Mouse (Mus musculus) liver, embryonic 14.5 days (tissue): ENCODE measurements around the gene Acvrl1. TPM values are rescaled to one million over a fixed set of nuclear protein-coding genes. Genes with fewer than 3 reads are reported as not detected.

Experiments
- ATAC-seq: fragments of 200-750 bp; cut with Nextera tagmentation; 2 replicates; pipeline ENCODE4 v1.8.0; 2017; ENCODE audit warnings: moderate number of reproducible peaks, mild to moderate bottlenecking, moderate library complexity; ENCODE audit not compliant: insufficient read depth
- DNase-seq, 3 experiments: peaks; one replicate each; pipeline ENCODE4 v3.0.0-alpha.2; 2012 to 2013; ENCODE audit warnings: low read depth in 3 of 3, low spot score in 3 of 3
- H3K27ac ChIP-seq: fragments of 300-500 bp; sonication (generic); 2 replicates; pipeline ENCODE4 v1.5.1; 2014; ENCODE audit warnings: moderate library complexity, mild to moderate bottlenecking, control low read depth, inconsistent platforms
- H3K27me3 ChIP-seq: fragments of 300-500 bp; sonication (generic); 2 replicates; pipeline ENCODE4 v1.6.1; 2014; ENCODE audit warnings: mild to moderate bottlenecking, low read length, moderate library complexity; ENCODE audit not compliant: control insufficient read depth, insufficient read depth
- H3K36me3 ChIP-seq: fragments of 300-500 bp; sonication (generic); replicated peaks from 2 replicates; pipeline ENCODE4 v1.6.1; 2014; ENCODE audit warnings: low read depth; ENCODE audit not compliant: control insufficient read depth, insufficient read depth
- H3K4me1 ChIP-seq, 2 experiments: fragments of 200-500 bp in 1 of 2; fragments of 300-500 bp in 1 of 2; sonication (generic) in 1 of 2; replicated peaks; 2 replicates each; pipeline ENCODE4 v1.6.1; 2012 to 2014; ENCODE audit warnings: antibody characterized with exemption in 1 of 2, inconsistent platforms in 1 of 2, low read length in 1 of 2; ENCODE audit not compliant: control insufficient read depth in 2 of 2, insufficient read depth in 2 of 2
- H3K4me2 ChIP-seq: fragments of 300-500 bp; sonication (generic); 2 replicates; pipeline ENCODE4 v1.6.1; 2014; ENCODE audit warnings: low read depth, mild to moderate bottlenecking, control low read depth, moderate library complexity
- H3K4me3 ChIP-seq, 2 experiments: fragments of 200-500 bp in 1 of 2; fragments of 300-500 bp in 1 of 2; sonication (generic) in 1 of 2; 2 replicates each; pipeline ENCODE4 v1.5.1; 2012 to 2014; ENCODE audit warnings: low read depth in 2 of 2, low read length in 2 of 2, mild to moderate bottlenecking in 2 of 2, control low read depth in 1 of 2, inconsistent platforms in 1 of 2, moderate library complexity in 1 of 2; ENCODE audit not compliant: insufficient read depth in 1 of 2
- H3K9ac ChIP-seq: fragments of 300-500 bp; sonication (generic); replicated peaks from 2 replicates; pipeline ENCODE4 v1.6.1; 2014; ENCODE audit warnings: mild to moderate bottlenecking, control low read depth, moderate library complexity
- H3K9me3 ChIP-seq: fragments of 300-500 bp; sonication (generic); 2 replicates; pipeline ENCODE4 v1.6.1; 2016; ENCODE audit warnings: low read length, mixed read lengths; ENCODE audit not compliant: control insufficient read depth
- CTCF ChIP-seq: IDR thresholded peaks from 2 replicates; pipeline ENCODE4 v1.5.1; 2016; ENCODE audit warnings: antibody characterized with exemption, low read depth, control low read depth
- EP300 ChIP-seq: IDR thresholded peaks from 2 replicates; pipeline ENCODE4 v1.6.1; 2016; ENCODE audit warnings: antibody characterized with exemption, low read depth
- WGBS: fragments of 180-500 bp; shearing (Covaris S2); extraction: QIAGEN DNeasy Blood & Tissue Kit; methylation state at CpG from one replicate; pipeline ENCODE4 v1.1.7; 2014; ENCODE audit not compliant: insufficient replicate concordance; 5-methylcytosine and 5-hydroxymethylcytosine counted together
- polyA plus RNA-seq, 2 experiments: library from polyadenylated mRNA; depleted of rRNA in 1 of 2; stranded (reverse) in 1 of 2; unstranded in 1 of 2; fragments of >200 nt; fragmentation: Nextera tagmentation in 1 of 2; extraction: Ambion mirVana in 1 of 2; gene quantifications; 2 replicates each; pipeline versions ENCODE4 v1.2.1 to v1.2.3; 2012 to 2014

Acvrl1 gene
- polyA plus RNA-seq, 2 experiments: 1.1 to 1.3 TPM

- WGBS: 32% methylated on average over 7 of the region's 7 CpGs
- Histone ChIP-seq H3K27me3 (no peaks in the 10 kb centered on the region), H3K9ac (no peak overlapping the region), H3K4me3 (no peak overlapping the region), H3K4me1 (peaks cover 0 to 5% of the 10 kb centered on the region in 2 experiments; a peak in 1 of 4 replicates), H3K9me3 (no peaks in the 10 kb centered on the region), H3K36me3 (no peaks in the 10 kb centered on the region), H3K27ac (no peak overlapping the region), H3K4me2 (no peak overlapping the region)
- TF ChIP-seq CTCF (no peak), EP300 (no peak)
- no peak for DNase-seq
- no peak for ATAC-seq
Measured at GRCm38 (mm10) chr15:101160591-101160990, 32.3 kb downstream of the Acvrl1 start.

- Histone ChIP-seq H3K36me3 (no peaks in the 10 kb centered on the region), H3K27ac (no peak overlapping the region), H3K4me3 (no peak overlapping the region), H3K9ac (no peak overlapping the region), H3K4me1 (peaks cover 0 to 9% of the 10 kb centered on the region in 2 experiments; a peak in 2 of 4 replicates), H3K4me2 (no peak overlapping the region), H3K9me3 (no peaks in the 10 kb centered on the region), H3K27me3 (no peaks in the 10 kb centered on the region)
- TF ChIP-seq CTCF (no peak), EP300 (no peak)
- WGBS: 53% methylated on average over 7 of the region's 7 CpGs
- DNase-seq (no peak), ATAC-seq (no peak)
Measured at GRCm38 (mm10) chr15:101161534-101161933, 33.2 kb downstream of the Acvrl1 start.

GRCm38 (mm10) chr15:101163056-101163458, 34.7 kb downstream of the Acvrl1 start:
- H3K4me3 ChIP-seq: no peak overlapping the region
- 79% methylated on average over 15 of the region's 15 CpGs for WGBS
- peaks cover 0 to 9% of the 10 kb centered on the region in 2 experiments; a peak in 2 of 4 replicates for H3K4me1 ChIP-seq
- TF ChIP-seq CTCF (no peak), EP300 (no peak)
- no peak overlapping the region for H3K27ac ChIP-seq
- H3K4me2 ChIP-seq: no peak overlapping the region
- H3K9ac ChIP-seq: no peak overlapping the region
- H3K9me3 ChIP-seq: no peaks in the 10 kb centered on the region
- no peaks in the 10 kb centered on the region for H3K36me3 ChIP-seq
- ATAC-seq: no peak
- no peak for DNase-seq
- H3K27me3 ChIP-seq: no peaks in the 10 kb centered on the region

- Histone ChIP-seq H3K9ac (no peak overlapping the region), H3K4me3 (no peak overlapping the region), H3K27ac (no peak overlapping the region), H3K4me2 (no peak overlapping the region), H3K4me1 (peaks cover 0 to 9% of the 10 kb centered on the region in 2 experiments; a peak in 2 of 4 replicates), H3K36me3 (no peaks in the 10 kb centered on the region), H3K27me3 (no peaks in the 10 kb centered on the region), H3K9me3 (no peaks in the 10 kb centered on the region)
- TF ChIP-seq EP300 (no peak), CTCF (no peak)
- ATAC-seq (no peak), DNase-seq (no peak)
- WGBS: 24% methylated on average over 5 of the region's 5 CpGs
Measured at GRCm38 (mm10) chr15:101163854-101164253, 35.5 kb downstream of the Acvrl1 start.

GRCm38 (mm10) chr15:101164291-101164690, 36.0 kb downstream of the Acvrl1 start:
- H3K9ac ChIP-seq: no peak overlapping the region
- 43% methylated on average over 5 of the region's 5 CpGs for WGBS
- H3K4me3 ChIP-seq: no peak overlapping the region
- TF ChIP-seq CTCF: no peak
- TF ChIP-seq EP300: no peak
- H3K27ac ChIP-seq: no peak overlapping the region
- H3K9me3 ChIP-seq: no peaks in the 10 kb centered on the region
- no peak overlapping the region for H3K4me2 ChIP-seq
- DNase-seq: no peak
- no peaks in the 10 kb centered on the region for H3K36me3 ChIP-seq
- H3K4me1 ChIP-seq: peaks cover 0 to 9% of the 10 kb centered on the region in 2 experiments; a peak in 2 of 4 replicates
- H3K27me3 ChIP-seq: no peaks in the 10 kb centered on the region
- ATAC-seq: no peak
